Mouse (Mus musculus): ENCODE data around the gene Usp8. TPM values are rescaled to one million over a fixed set of nuclear protein-coding genes. Genes with fewer than 3 reads are reported as not detected.

The Usp8 gene
- polyA plus RNA-seq, 1 experiment, result 9.7 TPM

GRCm38 (mm10) chr2:126795708-126796107 is 88.6 kb downstream of the Usp8 start:
- H3K4me3 ChIP-seq (replicated peaks), result no peak overlapping the region
- TF ChIP-seq GATA1 (IDR thresholded peaks at IDR 0.05; ENCODE audit: borderline replicate concordance, low read length) (no peak), FLI1 (IDR thresholded peaks at IDR 0.05; ENCODE audit: low read length) (no peak)
- H3K4me1 ChIP-seq, result peaks cover 8% of the 10 kb centered on the region; the same call in 1 of the 2 replicates
- peaks cover 99% of the 10 kb centered on the region for H3K36me3 ChIP-seq (replicated peaks; ENCODE audit: low read length)
- no peaks in the 10 kb centered on the region for H3K9me3 ChIP-seq
- H3K27me3 ChIP-seq (replicated peaks), result no peaks in the 10 kb centered on the region

- Histone ChIP-seq H3K27me3 (replicated peaks) (no peaks in the 10 kb centered on the region), H3K9me3 (no peaks in the 10 kb centered on the region), H3K36me3 (replicated peaks; ENCODE audit: low read length) (peaks cover 97% of the 10 kb centered on the region), H3K4me1 (peaks cover 8% of the 10 kb centered on the region; the same call in 1 of the 2 replicates), H3K4me3 (replicated peaks) (no peak overlapping the region)
- TF ChIP-seq GATA1 (IDR thresholded peaks at IDR 0.05; ENCODE audit: borderline replicate concordance, low read length) (no peak), FLI1 (IDR thresholded peaks at IDR 0.05; ENCODE audit: low read length) (no peak)
Observed at GRCm38 (mm10) chr2:126798455-126798854, 91.3 kb downstream of the Usp8 start.

DNA sequence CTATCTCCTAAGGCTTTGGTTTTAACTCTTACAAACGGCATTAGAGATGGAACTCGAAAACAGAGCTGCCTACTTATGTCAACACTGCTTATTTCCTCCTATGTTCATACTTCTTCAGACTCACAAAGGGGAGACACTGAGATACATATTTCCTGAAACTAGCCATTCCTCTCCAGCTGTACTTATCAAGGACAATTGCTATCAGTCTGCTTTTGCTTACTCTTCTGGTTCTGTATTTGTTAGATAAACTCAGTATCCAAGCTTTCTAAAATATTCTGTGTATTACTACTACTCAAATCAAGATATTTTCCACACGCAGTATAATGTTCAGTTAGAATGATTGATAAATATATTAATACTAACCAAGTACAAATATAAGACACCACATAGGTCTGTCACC is 94.9 kb downstream of the Usp8 start:
- H3K27me3 ChIP-seq (replicated peaks), result no peaks in the 10 kb centered on the region
- no peaks in the 10 kb centered on the region for H3K9me3 ChIP-seq
- H3K4me1 ChIP-seq, result peaks cover 8% of the 10 kb centered on the region; the same call in 1 of the 2 replicates
- no peak overlapping the region for H3K4me3 ChIP-seq (replicated peaks)
- TF ChIP-seq GATA1 (IDR thresholded peaks at IDR 0.05; ENCODE audit: borderline replicate concordance, low read length) (no peak), FLI1 (IDR thresholded peaks at IDR 0.05; ENCODE audit: low read length) (no peak)
- peaks cover 93% of the 10 kb centered on the region for H3K36me3 ChIP-seq (replicated peaks; ENCODE audit: low read length)

Other genes starting within 250 kb of the Usp8 start
- 0.38 TPM in 2 replicates for gene Atp8b4, start 206.7 kb upstream of the Usp8 start, polyA plus RNA-seq (2012; ENCODE audit: insufficient read depth, low replicate concordance)
- not detected in 2 replicates for gene Slc27a2, start 154.9 kb upstream of the Usp8 start, polyA plus RNA-seq (2012; ENCODE audit: insufficient read depth, low replicate concordance)
- gene Hdc, start 88.0 kb upstream of the Usp8 start, polyA plus RNA-seq (2012; ENCODE audit: insufficient read depth, low replicate concordance), result 2.1 and 8.8 TPM in 2 replicates
- gene Gabpb1, start 31.0 kb upstream of the Usp8 start, polyA plus RNA-seq (2012; ENCODE audit: insufficient read depth, low replicate concordance), result 1.8 and 6.0 TPM in 2 replicates
- gene Usp50, start 76.1 kb downstream of the Usp8 start, polyA plus RNA-seq (2012; ENCODE audit: insufficient read depth, low replicate concordance), result 0.11 TPM in 1 of 2 replicates, not detected in the other
- gene Trpm7, start 168.9 kb downstream of the Usp8 start, polyA plus RNA-seq (2012; ENCODE audit: insufficient read depth, low replicate concordance), result 0.63 and 1.3 TPM in 2 replicates
- gene Sppl2a, start 225.9 kb downstream of the Usp8 start, polyA plus RNA-seq (2012; ENCODE audit: insufficient read depth, low replicate concordance), result 1.1 and 1.7 TPM in 2 replicates